Mouse (Mus musculus) cortical plate, adult 2 months (tissue): ENCODE measurements at regions not wholly inside any gene's neighbourhood (a gene's known extent, or its start where the extent isn't known, plus 50 kb on each side); places are given as distances from the start of the nearest gene placed in this dataset.
"Not testable (repeated sequence)": the region's sequence is repeated elsewhere in the genome, so short reads cannot be mapped to it uniquely, and the experiment has no call there.

Experiments
- H3K27ac ChIP-seq: fragments of 200-500 bp; 2 replicates; pipeline ENCODE4 v1.5.1; 2012; ENCODE audit warnings: low read length, control low read depth, inconsistent platforms; ENCODE audit not compliant: insufficient read depth
- H3K4me1 ChIP-seq: fragments of 200-500 bp; 2 replicates; pipeline ENCODE4 v1.6.1; 2011; ENCODE audit warnings: low read length; ENCODE audit not compliant: control insufficient read depth, insufficient read depth
- H3K4me3 ChIP-seq: fragments of 200-500 bp; 2 replicates; pipeline ENCODE4 v1.5.1; 2011; ENCODE audit warnings: mild to moderate bottlenecking, low read length, control low read depth; ENCODE audit not compliant: insufficient read depth
- CTCF ChIP-seq: fragments of 200-500 bp; IDR thresholded peaks from 2 replicates; pipeline ENCODE4 v1.5.1; 2011; ENCODE audit warnings: mild to moderate bottlenecking, control low read depth, low read length; ENCODE audit not compliant: insufficient read depth; ENCODE audit errors: extremely low read depth
- POLR2A ChIP-seq: fragments of 200-500 bp; IDR thresholded peaks from 2 replicates; pipeline ENCODE4 v1.6.1; 2011; ENCODE audit warnings: mild to moderate bottlenecking, low read length, control low read depth; ENCODE audit not compliant: insufficient read depth; ENCODE audit errors: extremely low read depth

GRCm38 (mm10) chr5:45382804-45383203 is 67.2 kb downstream of the Qdpr start:
- H3K27ac ChIP-seq = no peak overlapping the region
- no peak overlapping the region for H3K4me3 ChIP-seq
- no peaks in the 10 kb centered on the region for H3K4me1 ChIP-seq
- TF ChIP-seq POLR2A (no peak), CTCF (no peak)

DNA sequence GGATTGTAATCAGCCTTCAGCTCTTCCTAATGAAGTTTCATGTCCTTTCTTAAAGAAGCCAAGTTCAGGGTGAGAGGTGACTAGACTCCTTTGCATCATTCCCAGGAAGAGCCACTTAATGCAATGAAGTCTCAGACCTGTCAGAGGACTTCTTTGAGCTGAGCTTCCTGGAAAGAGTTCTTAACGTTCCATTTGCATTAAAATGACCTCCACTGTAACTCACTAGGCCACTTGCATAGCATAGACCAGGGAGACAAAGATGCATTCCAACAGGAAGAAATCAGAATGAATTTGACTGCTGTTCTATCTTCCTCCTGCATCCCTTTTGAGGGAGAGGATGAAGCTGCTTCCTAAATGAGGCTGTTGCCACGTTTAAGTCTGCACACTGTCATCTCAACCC is 71.5 kb downstream of the Qdpr start:
- Histone ChIP-seq H3K4me1 (no peaks in the 10 kb centered on the region), H3K4me3 (no peak overlapping the region), H3K27ac (no peak overlapping the region)
- TF ChIP-seq CTCF (no peak), POLR2A (no peak)

GRCm38 (mm10) chr5:45373069-45373468 is 77.0 kb downstream of the Qdpr start:
- Histone ChIP-seq H3K4me3 (no peak overlapping the region), H3K27ac (no peak overlapping the region), H3K4me1 (no peaks in the 10 kb centered on the region)
- TF ChIP-seq CTCF (no peak), POLR2A (no peak)

GRCm38 (mm10) chr5:45368451-45368850 is 81.6 kb downstream of the Qdpr start:
- no peak overlapping the region for H3K27ac ChIP-seq
- H3K4me3 ChIP-seq = no peak overlapping the region
- TF ChIP-seq POLR2A (no peak), CTCF (no peak)

GRCm38 (mm10) chr5:45360189-45360588 is 89.8 kb downstream of the Qdpr start:
- H3K4me3 ChIP-seq = no peak overlapping the region
- no peak overlapping the region for H3K27ac ChIP-seq
- H3K4me1 ChIP-seq = no peaks in the 10 kb centered on the region
- TF ChIP-seq POLR2A = no peak
- no peak for TF ChIP-seq CTCF

More at GRCm38 (mm10) chr5:45368451-45368850, 81.6 kb downstream of the Qdpr start:
- H3K4me1 ChIP-seq = no peaks in the 10 kb centered on the region

GRCm38 (mm10) chr5:45340411-45340810 is 109.6 kb downstream of the Qdpr start:
- Histone ChIP-seq H3K4me1 (no peaks in the 10 kb centered on the region), H3K27ac (no peak overlapping the region)
- TF ChIP-seq CTCF (no peak), POLR2A (no peak)

GRCm38 (mm10) chr5:45336801-45337200 is 113.2 kb downstream of the Qdpr start:
- Histone ChIP-seq H3K4me3 (no peak overlapping the region), H3K4me1 (no peaks in the 10 kb centered on the region), H3K27ac (no peak overlapping the region)
- TF ChIP-seq POLR2A (no peak), CTCF (no peak)

More at GRCm38 (mm10) chr5:45340411-45340810, 109.6 kb downstream of the Qdpr start:
- H3K4me3 ChIP-seq = no peak overlapping the region

DNA sequence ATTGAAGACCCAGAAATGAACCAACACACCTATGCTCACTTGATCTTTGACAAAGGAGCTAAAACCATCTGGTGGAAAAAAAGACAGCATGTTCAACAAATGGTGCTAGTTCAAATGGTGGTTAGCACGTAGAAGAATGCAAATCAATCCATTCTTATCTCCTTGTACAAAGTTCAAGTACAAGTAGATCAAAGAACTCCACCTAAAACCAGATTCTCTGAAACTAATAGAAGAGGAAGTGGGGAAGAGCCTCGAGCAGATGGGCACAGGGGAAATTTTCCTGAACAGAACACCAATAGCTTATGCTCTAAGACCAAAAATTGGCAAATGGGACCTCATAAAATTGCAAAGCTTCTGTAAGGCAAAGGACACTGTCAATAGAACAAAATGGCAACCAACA is 125.6 kb downstream of the Qdpr start:
- not testable (repeated sequence) for H3K27ac ChIP-seq, H3K4me3 ChIP-seq, H3K4me1 ChIP-seq

DNA sequence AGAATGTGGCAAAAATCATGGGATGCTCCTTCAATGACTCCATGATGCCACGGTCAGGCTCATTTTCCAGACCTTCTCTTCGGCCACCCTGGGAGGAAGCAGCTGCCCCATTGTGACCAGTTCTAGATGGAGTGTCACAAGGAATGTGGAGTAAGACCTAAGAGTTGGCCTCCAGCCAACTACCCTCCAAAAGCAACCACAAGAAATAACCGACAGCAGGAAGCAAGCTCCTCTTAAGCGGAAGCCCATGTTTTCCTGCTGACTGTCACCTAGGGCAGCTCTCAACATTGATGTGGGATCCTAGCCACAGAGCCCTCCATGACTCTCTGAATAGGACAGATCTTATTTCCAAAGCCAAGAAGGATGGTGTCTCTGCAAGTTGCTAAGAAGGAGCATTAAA is 126.5 kb downstream of the Qdpr start:
- Histone ChIP-seq H3K4me3 (no peak overlapping the region), H3K4me1 (no peaks in the 10 kb centered on the region), H3K27ac (no peak overlapping the region)
- no peak for TF ChIP-seq POLR2A
- no peak for TF ChIP-seq CTCF

DNA sequence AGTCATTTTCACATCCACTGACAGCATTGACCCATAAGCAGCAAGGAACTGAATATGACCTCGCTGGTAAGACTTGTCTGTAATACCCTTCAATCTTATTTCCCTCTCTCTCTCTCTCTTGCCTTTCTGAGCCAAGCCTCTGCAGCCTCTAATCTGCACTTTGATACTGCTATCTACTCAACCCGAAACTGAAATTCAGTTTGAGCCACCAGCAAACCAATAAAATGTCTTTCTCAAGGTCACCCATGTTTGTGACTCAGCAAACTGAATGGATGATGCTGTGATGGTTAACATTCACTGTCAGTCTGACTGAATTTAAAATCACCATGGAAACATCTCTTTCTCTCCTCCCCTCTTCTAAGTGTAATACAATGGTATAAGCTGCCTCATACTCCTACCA is 132.0 kb downstream of the Qdpr start:
- H3K4me1 ChIP-seq = no peaks in the 10 kb centered on the region
- H3K4me3 ChIP-seq = no peak overlapping the region
- H3K27ac ChIP-seq = no peak overlapping the region
- no peak for TF ChIP-seq CTCF
- no peak for TF ChIP-seq POLR2A

- Histone ChIP-seq H3K4me1 (peaks cover 2% of the 10 kb centered on the region; the same call in 1 of the 2 replicates), H3K4me3 (no peak overlapping the region), H3K27ac (no peak overlapping the region)
- no peak for TF ChIP-seq CTCF
- TF ChIP-seq POLR2A = no peak
Observed at GRCm38 (mm10) chr5:45301120-45301519, 148.9 kb downstream of the Qdpr start.
